Mouse (Mus musculus) spleen, postnatal 10 days (tissue): ENCODE measurements around the gene Mettl24.

ENCODE experiments used
- DNase-seq, 2 experiments: peaks; one replicate each; pipeline ENCODE4 v3.0.0; 2021 to 2022; ENCODE audit warnings: low spot score in 2 of 2

The Mettl24 gene

GRCm38 (mm10) chr10:40684326-40684725 lies 1.2 kb downstream of the Mettl24 start:
- no peak for DNase-seq

GRCm38 (mm10) chr10:40685641-40686040 lies 2.6 kb downstream of the Mettl24 start:
- no peak for DNase-seq

GRCm38 (mm10) chr10:40686976-40687375 lies 3.9 kb downstream of the Mettl24 start:
- no peak for DNase-seq

GRCm38 (mm10) chr10:40687407-40687806 lies 4.3 kb downstream of the Mettl24 start:
- DNase-seq, result no peak

- no peak for DNase-seq
Observed at GRCm38 (mm10) chr10:40688266-40688665, 5.2 kb downstream of the Mettl24 start.

- no peak for DNase-seq
Observed at GRCm38 (mm10) chr10:40688873-40689272, 5.8 kb downstream of the Mettl24 start.

GRCm38 (mm10) chr10:40698652-40699051 lies 15.6 kb downstream of the Mettl24 start:
- DNase-seq, result no peak

GRCm38 (mm10) chr10:40711127-40711526 lies 28.0 kb downstream of the Mettl24 start:
- DNase-seq, result no peak

GRCm38 (mm10) chr10:40713018-40713608 lies 30.0 kb downstream of the Mettl24 start:
- no peak for DNase-seq

- no peak for DNase-seq
Observed at GRCm38 (mm10) chr10:40713829-40714228, 30.7 kb downstream of the Mettl24 start.

GRCm38 (mm10) chr10:40715151-40715550 lies 32.1 kb downstream of the Mettl24 start:
- DNase-seq, result no peak

GRCm38 (mm10) chr10:40716296-40716695 lies 33.2 kb downstream of the Mettl24 start:
- no peak for DNase-seq

- no peak for DNase-seq
Observed at GRCm38 (mm10) chr10:40716713-40717112, 33.6 kb downstream of the Mettl24 start.

GRCm38 (mm10) chr10:40718362-40718761 lies 35.3 kb downstream of the Mettl24 start:
- DNase-seq, result no peak

GRCm38 (mm10) chr10:40719062-40719461 lies 36.0 kb downstream of the Mettl24 start:
- DNase-seq, result no peak

GRCm38 (mm10) chr10:40720883-40721282 lies 37.8 kb downstream of the Mettl24 start:
- DNase-seq, result no peak

- no peak for DNase-seq
Observed at GRCm38 (mm10) chr10:40724342-40724741, 41.3 kb downstream of the Mettl24 start.

- DNase-seq, result no peak
Observed at GRCm38 (mm10) chr10:40725066-40725465, 42.0 kb downstream of the Mettl24 start.

GRCm38 (mm10) chr10:40725471-40725870 lies 42.4 kb downstream of the Mettl24 start:
- no peak for DNase-seq

GRCm38 (mm10) chr10:40726288-40726902 lies 43.3 kb downstream of the Mettl24 start:
- no peak for DNase-seq

- DNase-seq, result no peak
Observed at GRCm38 (mm10) chr10:40726989-40727388, 43.9 kb downstream of the Mettl24 start.

- no peak for DNase-seq
Observed at GRCm38 (mm10) chr10:40730200-40730599, 47.1 kb downstream of the Mettl24 start.

GRCm38 (mm10) chr10:40733291-40733690 lies 50.2 kb downstream of the Mettl24 start:
- DNase-seq, result no peak

GRCm38 (mm10) chr10:40736172-40736571 lies 53.1 kb downstream of the Mettl24 start:
- no peak for DNase-seq
